Mouse (Mus musculus) heart, adult 2 months (tissue): ENCODE results near the gene Pgghg.

Experiments used
- CTCF ChIP-seq: fragments of 200-600 bp; IDR thresholded peaks from 2 replicates; pipeline ENCODE4 v1.8.1; 2022; ENCODE audit warnings: antibody characterized with exemption, mild to moderate bottlenecking, moderate library complexity
- POLR2A ChIP-seq: fragments of 200-500 bp; IDR thresholded peaks from 2 replicates; pipeline ENCODE4 v1.6.1; 2011; ENCODE audit warnings: mild to moderate bottlenecking, low read depth, low read length, control low read depth; ENCODE audit not compliant: insufficient read depth

GRCm38 (mm10) chr7:140956556-140956869, 15.3 kb downstream of the Pgghg start:
- TF ChIP-seq CTCF (no peak), POLR2A (peak; percentile 48)
